Mouse (Mus musculus) thymus, adult 2 months (tissue): ENCODE data around the gene Acad10.

ENCODE experiments used
- CTCF ChIP-seq: fragments of 200-500 bp; IDR thresholded peaks from 2 replicates; pipeline ENCODE4 v1.5.1; 2012; ENCODE audit warnings: mild to moderate bottlenecking, control low read depth, low read length, moderate library complexity, borderline replicate concordance; ENCODE audit not compliant: control insufficient read depth, poor library complexity, insufficient read depth; ENCODE audit errors: extremely low read depth
- POLR2A ChIP-seq: fragments of 200-500 bp; IDR thresholded peaks from 2 replicates; pipeline ENCODE4 v1.6.1; 2012; ENCODE audit warnings: mild to moderate bottlenecking, low read length, control low read depth, moderate library complexity; ENCODE audit not compliant: control insufficient read depth, poor library complexity, insufficient read depth; ENCODE audit errors: extremely low read depth

GRCm38 (mm10) chr5:121649134-121649533 lies 11.2 kb downstream of the Acad10 start:
- TF ChIP-seq POLR2A = no peak
- TF ChIP-seq CTCF = no peak
